ENCODE assay signal across 11 mouse cellular contexts in the genomic region with DNA sequence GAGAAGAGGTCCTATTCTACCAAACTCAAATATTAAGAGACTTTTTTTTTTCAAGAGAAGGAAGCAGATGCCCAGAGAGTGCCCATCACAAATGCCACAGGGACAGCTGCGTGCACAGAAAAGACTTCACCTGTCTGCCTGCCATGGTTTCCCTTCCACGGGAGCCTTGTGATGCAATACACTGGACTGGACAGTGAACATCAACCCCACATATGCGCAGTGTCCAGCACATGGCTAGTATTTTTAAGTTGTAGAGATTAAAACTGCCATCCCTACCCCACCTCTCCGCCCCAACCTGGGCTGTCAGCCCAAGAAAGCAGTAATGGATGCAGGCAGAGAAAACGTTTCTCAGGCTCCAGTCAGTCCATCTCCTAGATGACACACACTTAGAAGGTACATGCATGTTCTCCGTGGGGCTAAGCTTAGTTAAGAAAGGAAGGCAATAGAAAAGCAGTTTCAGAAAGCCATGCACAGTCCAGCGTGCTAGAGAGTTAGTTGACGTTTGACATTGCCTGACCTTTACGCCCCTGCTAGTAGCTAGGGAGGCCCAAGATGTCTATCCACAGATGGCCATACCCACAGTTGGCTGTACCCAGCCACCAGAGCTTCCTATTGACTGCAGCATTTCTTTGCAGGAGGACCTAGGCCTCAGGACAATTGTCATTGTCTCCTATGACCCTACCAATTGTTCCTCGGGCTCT. TPM values are rescaled to one million over a fixed set of nuclear protein-coding genes. Genes with fewer than 3 reads are reported as not detected.
DNase-seq lines count a peak whose midpoint lies in the region; ATAC-seq and TF ChIP-seq lines count a peak whose summit lies in the region.
"Had no signal": no experiment of that assay in that cellular context is flagged by ENCODE, and none has a peak within 500 bp of the region (broad histone marks: within the 10 kb centered on the region; RNA-seq: fewer than 3 reads in every experiment).

No protein-coding gene starts in this region.

- H3K4me1 ChIP-seq in limb, embryonic 10.5 days, result peaks cover 23% of the 10 kb centered on the region
- peaks cover 34% of the 10 kb centered on the region; the same call in 1 of the 2 replicates for H3K4me1 ChIP-seq in stomach, embryonic 16.5 days (ENCODE audit: control insufficient read depth, insufficient read depth, low read length)
- no peaks in the 10 kb centered on the region for H3K4me1 ChIP-seq in hindbrain, postnatal 0 days (ENCODE audit: insufficient read depth, low read length)
- H3K4me1 ChIP-seq: neural tube, embryonic 15.5 days had no signal

- ATAC-seq in stomach, embryonic 16.5 days (ENCODE audit: insufficient read depth, low FRiP score), result no peak
- ATAC-seq in hindbrain, postnatal 0 days, result no peak

- no peak overlapping the region; the same call in 1 of the 2 replicates for H3K4me2 ChIP-seq in stomach, embryonic 16.5 days (ENCODE audit: low read depth, low read length)
- H3K4me2 ChIP-seq in hindbrain, postnatal 0 days (ENCODE audit: low read depth, low read length), result no peak overlapping the region
- H3K4me2 ChIP-seq: neural tube, embryonic 15.5 days had no signal

- no peaks in the 10 kb centered on the region for H3K9me3 ChIP-seq in limb, embryonic 10.5 days (replicated peaks)
- no peaks in the 10 kb centered on the region for H3K9me3 ChIP-seq in stomach, embryonic 16.5 days (replicated peaks; ENCODE audit: control insufficient read depth, low read length)
- H3K9me3 ChIP-seq in hindbrain, postnatal 0 days (ENCODE audit: low read length), result no peaks in the 10 kb centered on the region
- H3K9me3 ChIP-seq: neural tube, embryonic 15.5 days had no signal

- WGBS in limb, embryonic 10.5 days, result 78% methylated on average over 10 of the region's 10 CpGs
- WGBS in stomach, embryonic 16.5 days, result 67% methylated on average over 10 of the region's 10 CpGs
- WGBS in hindbrain, postnatal 0 days, result 79% methylated on average over 10 of the region's 10 CpGs

- no peak for TF ChIP-seq CTCF in hindbrain, postnatal 0 days (IDR thresholded peaks at IDR 0.05; ENCODE audit: low read depth)

- H3K27me3 ChIP-seq in limb, embryonic 10.5 days (ENCODE audit: low read depth, poor library complexity, severe bottlenecking), result no peaks in the 10 kb centered on the region
- H3K27me3 ChIP-seq in stomach, embryonic 16.5 days (ENCODE audit: control insufficient read depth, insufficient read depth, low read length), result no peaks in the 10 kb centered on the region
- no peaks in the 10 kb centered on the region for H3K27me3 ChIP-seq in hindbrain, postnatal 0 days (ENCODE audit: insufficient read depth, low read length)
- H3K27me3 ChIP-seq: neural tube, embryonic 15.5 days had no signal

- no peaks in the 10 kb centered on the region for H3K36me3 ChIP-seq in limb, embryonic 10.5 days
- H3K36me3 ChIP-seq in stomach, embryonic 16.5 days (ENCODE audit: control insufficient read depth, insufficient read depth, low read length), result no peaks in the 10 kb centered on the region
- no peaks in the 10 kb centered on the region for H3K36me3 ChIP-seq in hindbrain, postnatal 0 days (ENCODE audit: insufficient read depth, low read length)
- H3K36me3 ChIP-seq: neural tube, embryonic 15.5 days had no signal

- intact Hi-C loops in heart, postnatal 25 days (cut with DNase I), result loop anchor here (2.0 kb wide), 1 partner anchor 15 kb away; no protein-coding TSS in a partner anchor

- no peak overlapping the region for H3K4me3 ChIP-seq in limb, embryonic 10.5 days
- no peak overlapping the region for H3K4me3 ChIP-seq in stomach, embryonic 16.5 days (replicated peaks; ENCODE audit: low read length)
- H3K4me3 ChIP-seq in hindbrain, postnatal 0 days (ENCODE audit: low read length), result no peak overlapping the region
- H3K4me3 ChIP-seq: neural tube, embryonic 15.5 days had no signal

- no peak overlapping the region; the same call in 1 of the 2 replicates for H3K9ac ChIP-seq in stomach, embryonic 16.5 days (ENCODE audit: low read length)
- no peak overlapping the region for H3K9ac ChIP-seq in hindbrain, postnatal 0 days (replicated peaks; ENCODE audit: low read length)
- H3K9ac ChIP-seq: neural tube, embryonic 15.5 days had no signal

- DNase-seq in heart, adult 18-20 months, result peak; percentile 24 to 53
- DNase-seq in heart, postnatal 25 days (ENCODE audit: low spot score), result no peak
- peak; percentile 19 for DNase-seq in spleen, adult 12 weeks (ENCODE audit: low spot score)
- no peak for DNase-seq in spleen, postnatal 36 days (ENCODE audit: low spot score in 2 of 2)
- no peak for DNase-seq in limb, embryonic 10.5 days (ENCODE audit: low spot score)
- no peak for DNase-seq in cerebellum, postnatal 14 days
- DNase-seq in hindbrain, postnatal 0 days (ENCODE audit: low spot score), result no peak
- DNase-seq: B cell, adult 2 months had no signal

- H3K27ac ChIP-seq in limb, embryonic 10.5 days, result peak overlapping the region; percentile 47
- H3K27ac ChIP-seq in stomach, embryonic 16.5 days (ENCODE audit: low read length), result peak overlapping the region; percentile 31; the same call in 1 of the 2 replicates
- no peak overlapping the region for H3K27ac ChIP-seq in hindbrain, postnatal 0 days
- H3K27ac ChIP-seq: neural tube, embryonic 15.5 days had no signal

RNA-seq across cellular contexts. Expression of gene Mylk3, which starts 5.9 kb away (rescaled TPM):
- 100 to 1,000 TPM; 473 to 486 TPM for total RNA-seq in heart, adult 18-20 months (2021)
- 100 to 1,000 TPM; 367 to 440 TPM for total RNA-seq in heart, postnatal 25 days (2021)
- polyA plus RNA-seq in limb, embryonic 10.5 days (2016; fragmentation: Nextera tagmentation; extraction: Ambion mirVana), result 0.93 TPM in 2 replicates
- 4.0 and 7.4 TPM in 2 replicates for polyA plus RNA-seq in stomach, embryonic 16.5 days (2015; fragmentation: Nextera tagmentation; extraction: Ambion mirVana)
- total RNA-seq in hindbrain, postnatal 0 days (2014; rRNA removed), result 0.16 TPM in 1 of 2 replicates, not detected in the other
- polyA plus RNA-seq in hindbrain, postnatal 0 days (2015; fragmentation: Nextera tagmentation; extraction: Ambion mirVana), result 0.19 and 0.26 TPM in 2 replicates
- polyA plus RNA-seq: small intestine, adult 2 months had no signal

RNA-seq across cellular contexts. Expression of gene 4921524J17Rik, which starts 52.4 kb away (rescaled TPM):
- 10 to 100 TPM; 18.1 to 19.4 TPM for total RNA-seq in heart, adult 18-20 months (2021)
- 10 to 100 TPM; 21.6 to 25.2 TPM for total RNA-seq in heart, postnatal 25 days (2021)
- 41.4 and 44.1 TPM in 2 replicates for polyA plus RNA-seq in limb, embryonic 10.5 days (2016; fragmentation: Nextera tagmentation; extraction: Ambion mirVana)
- 34.0 and 41.0 TPM in 2 replicates for polyA plus RNA-seq in stomach, embryonic 16.5 days (2015; fragmentation: Nextera tagmentation; extraction: Ambion mirVana)
- 11.6 and 13.6 TPM in 2 replicates for total RNA-seq in hindbrain, postnatal 0 days (2014; rRNA removed)
- polyA plus RNA-seq in hindbrain, postnatal 0 days (2015; fragmentation: Nextera tagmentation; extraction: Ambion mirVana), result 43.0 and 47.4 TPM in 2 replicates

Comparison
In these comparisons a context has a peak if more than half of its experiments do, and no peak if none do; other contexts are left out.
1. DNase-seq: peak in heart, adult 18-20 months (2 of 2) and spleen, adult 12 weeks (single experiment); none in heart, postnatal 25 days (single experiment), spleen, postnatal 36 days (0 of 2), limb, embryonic 10.5 days (single experiment), cerebellum, postnatal 14 days (0 of 2) and hindbrain, postnatal 0 days (single experiment).
2. RNA of gene Mylk3, which starts 5.9 kb away (total RNA-seq): 473 to 486 TPM in heart, adult 18-20 months and 367 to 440 TPM in heart, postnatal 25 days; 0.16 TPM in hindbrain, postnatal 0 days; every median in the first group is over 100 times any median in the second.